Mouse (Mus musculus) heart, embryonic 16.5 days (tissue): Measurements from ENCODE around the gene Serpina12. TPM values are rescaled to one million over a fixed set of nuclear protein-coding genes. Genes with fewer than 3 reads are reported as not detected.

Source experiments
- ATAC-seq: fragments of 200-750 bp; cut with Nextera tagmentation; replicated peaks from 2 replicates; pipeline ENCODE4 v1.8.0; 2017; ENCODE audit warnings: moderate number of reproducible peaks; ENCODE audit not compliant: insufficient read depth, low FRiP score; ENCODE audit errors: extremely low read depth
- H3K27ac ChIP-seq: fragments of 300-500 bp; sonication (generic); 2 replicates; pipeline ENCODE4 v1.5.1; 2014; ENCODE audit warnings: mild to moderate bottlenecking, low read length, control low read depth, moderate library complexity
- H3K27me3 ChIP-seq: fragments of 300-500 bp; sonication (generic); 2 replicates; pipeline ENCODE4 v1.6.1; 2014; ENCODE audit warnings: low read length, mixed read lengths; ENCODE audit not compliant: control insufficient read depth, insufficient read depth
- H3K36me3 ChIP-seq: fragments of 300-500 bp; sonication (generic); 2 replicates; pipeline ENCODE4 v1.6.1; 2014; ENCODE audit not compliant: control insufficient read depth, insufficient read depth
- H3K4me1 ChIP-seq: fragments of 300-500 bp; sonication (generic); 2 replicates; pipeline ENCODE4 v1.6.1; 2014; ENCODE audit warnings: low read length, mixed read lengths; ENCODE audit not compliant: control insufficient read depth, insufficient read depth
- H3K4me2 ChIP-seq: fragments of 300-500 bp; sonication (generic); 2 replicates; pipeline ENCODE4 v1.6.1; 2014; ENCODE audit warnings: low read depth, mild to moderate bottlenecking, control low read depth, low read length
- H3K4me3 ChIP-seq: fragments of 300-500 bp; sonication (generic); 2 replicates; pipeline ENCODE4 v1.5.1; 2014; ENCODE audit warnings: mild to moderate bottlenecking, control low read depth, low read length
- H3K9ac ChIP-seq: fragments of 300-500 bp; sonication (generic); 2 replicates; pipeline ENCODE4 v1.6.1; 2014; ENCODE audit warnings: low read length, control low read depth
- H3K9me3 ChIP-seq: fragments of 300-500 bp; sonication (generic); replicated peaks from 2 replicates; pipeline ENCODE4 v1.6.1; 2016; ENCODE audit warnings: low read length; ENCODE audit not compliant: control insufficient read depth
- WGBS: fragments of 180-500 bp; shearing (Covaris S2); extraction: QIAGEN DNeasy Blood & Tissue Kit; methylation state at CpG from one replicate; pipeline ENCODE4 v1.1.7; 2014; 5-methylcytosine and 5-hydroxymethylcytosine counted together
- polyA plus RNA-seq: library from polyadenylated mRNA; unstranded; fragments of >200 nt; fragmentation: Nextera tagmentation; extraction: Ambion mirVana; gene quantifications from 2 replicates; pipeline ENCODE4 v1.2.1, GENCODE M21; 2015

Serpina12 gene
- polyA plus RNA-seq, 1 experiment from 2014 or later = not detected

- Histone ChIP-seq H3K9me3 (no peaks in the 10 kb centered on the region), H3K27ac (peak overlapping the region; percentile 61; the same call in 1 of the 2 replicates), H3K4me2 (no peak overlapping the region), H3K36me3 (no peaks in the 10 kb centered on the region), H3K27me3 (no peaks in the 10 kb centered on the region), H3K4me1 (no peaks in the 10 kb centered on the region), H3K9ac (no peak overlapping the region; the same call in 1 of the 2 replicates), H3K4me3 (no peak overlapping the region)
- WGBS = 44% methylated on average over 6 of the region's 6 CpGs
- ATAC-seq = peak; percentile 76
Observed at GRCm38 (mm10) chr12:104041401-104041800, 2.8 kb downstream of the Serpina12 start.

DNA sequence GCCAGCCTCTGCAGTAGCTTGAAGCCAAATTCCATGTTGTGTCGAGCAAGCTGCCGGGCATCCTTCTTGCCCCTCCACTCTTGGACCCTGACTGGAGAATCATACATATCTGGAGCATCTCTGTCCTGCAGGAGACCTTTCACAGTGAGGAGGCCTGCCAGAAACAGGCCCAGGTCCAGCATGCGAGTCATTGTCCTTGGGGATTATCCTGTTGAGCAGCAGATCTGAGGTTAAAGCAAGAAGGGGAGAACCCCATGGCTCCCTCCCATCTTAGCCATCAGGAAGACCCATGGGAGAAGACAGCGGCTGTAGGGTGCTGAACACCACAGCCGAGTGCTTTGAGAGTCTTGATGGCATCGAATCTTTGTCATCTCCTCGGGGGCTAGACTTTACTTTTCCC, 6.1 kb downstream of the Serpina12 start:
- Histone ChIP-seq H3K9me3 (no peaks in the 10 kb centered on the region), H3K4me3 (no peak overlapping the region), H3K27ac (no peak overlapping the region), H3K36me3 (no peaks in the 10 kb centered on the region), H3K27me3 (peaks cover 2% of the 10 kb centered on the region), H3K9ac (no peak overlapping the region), H3K4me2 (no peak overlapping the region), H3K4me1 (no peaks in the 10 kb centered on the region)
- no peak for ATAC-seq
- 78% methylated on average over 7 of the region's 7 CpGs for WGBS

DNA sequence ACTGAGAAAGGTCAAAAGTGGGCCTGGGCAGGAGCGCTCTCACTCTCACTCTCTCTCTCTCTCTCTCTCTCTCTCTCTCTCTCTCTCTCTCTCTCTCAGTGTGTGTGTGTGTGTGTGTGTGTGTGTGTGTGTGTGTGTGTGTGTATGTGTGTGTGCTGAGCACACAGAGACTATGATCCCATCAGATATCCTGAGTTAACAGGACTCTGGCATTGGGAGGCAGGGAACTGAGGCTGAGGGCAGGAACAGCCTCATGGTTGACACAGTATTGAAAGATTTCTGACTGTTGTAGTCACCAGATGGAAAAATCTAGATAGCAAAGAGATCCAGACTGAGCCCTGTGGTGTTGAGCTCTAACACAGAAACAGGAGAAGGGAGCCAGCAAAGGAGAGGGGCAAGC, 10.5 kb downstream of the Serpina12 start:
- Histone ChIP-seq H3K4me3 (no peak overlapping the region), H3K4me2 (no peak overlapping the region), H3K36me3 (no peaks in the 10 kb centered on the region), H3K4me1 (no peaks in the 10 kb centered on the region), H3K27ac (no peak overlapping the region), H3K9ac (no peak overlapping the region), H3K27me3 (peaks cover 5% of the 10 kb centered on the region), H3K9me3 (no peaks in the 10 kb centered on the region)
- ATAC-seq = no peak
- WGBS = 100% methylated on average over 1 of the region's 1 CpGs

DNA sequence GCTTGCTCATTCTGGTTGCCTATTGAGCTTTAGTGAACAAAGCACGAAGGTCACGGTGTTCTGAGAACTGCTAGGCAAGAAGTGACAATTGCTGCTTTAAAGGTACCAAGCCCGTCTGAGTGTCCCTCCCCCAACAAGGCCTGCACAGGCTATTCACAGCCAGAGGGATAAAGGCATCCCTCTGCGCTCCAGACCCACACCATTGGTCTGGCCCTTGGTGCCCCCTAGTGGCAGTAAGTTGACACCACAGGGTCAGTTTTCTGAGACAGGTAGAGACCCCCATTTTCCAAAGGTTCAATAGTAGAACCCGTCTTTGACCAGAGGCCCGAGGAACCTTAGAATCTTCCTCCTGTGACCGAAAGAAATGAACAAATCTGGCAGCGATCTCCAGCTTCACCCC, 14.3 kb downstream of the Serpina12 start:
- 36% methylated on average over 8 of the region's 8 CpGs for WGBS
- H3K27ac ChIP-seq = no peak overlapping the region
- H3K4me3 ChIP-seq = no peak overlapping the region
- H3K27me3 ChIP-seq = peaks cover 5% of the 10 kb centered on the region; the same call in 1 of the 2 replicates
- no peak overlapping the region for H3K9ac ChIP-seq
- H3K4me2 ChIP-seq = no peak overlapping the region
- ATAC-seq = 0 out of 2 replicates have a peak, but pooled peaks have one; percentile 54
- H3K9me3 ChIP-seq = 0 out of 2 replicates have a peak, but pooled peaks cover 2% of the 10 kb centered on the region
- no peaks in the 10 kb centered on the region for H3K4me1 ChIP-seq
- H3K36me3 ChIP-seq = no peaks in the 10 kb centered on the region

DNA sequence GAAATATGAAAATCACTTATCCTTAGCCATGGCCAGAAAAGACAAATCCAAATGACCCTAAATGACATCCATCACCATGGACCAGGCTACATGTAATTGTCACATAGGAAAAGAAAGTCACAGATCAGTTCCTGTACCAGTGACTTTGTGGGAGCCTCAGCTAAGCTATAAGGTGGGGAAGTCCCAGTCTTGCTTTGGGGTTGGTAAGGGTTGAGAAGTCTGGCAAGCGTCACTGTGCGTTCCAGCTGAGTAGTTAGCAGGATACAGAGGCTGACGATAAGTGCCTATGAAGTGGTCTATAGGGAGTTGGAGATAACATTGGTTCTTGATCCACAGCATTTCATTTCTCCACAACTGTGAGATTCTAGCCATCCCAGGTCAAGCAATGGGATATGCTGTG, 29.0 kb downstream of the Serpina12 start:
- WGBS = 28% methylated on average over 3 of the region's 3 CpGs
- Histone ChIP-seq H3K4me2 (no peak overlapping the region), H3K4me3 (no peak overlapping the region), H3K36me3 (no peaks in the 10 kb centered on the region; the same call in 1 of the 2 replicates), H3K9me3 (no peaks in the 10 kb centered on the region; the same call in 1 of the 2 replicates), H3K9ac (no peak overlapping the region), H3K27ac (no peak overlapping the region), H3K27me3 (no peaks in the 10 kb centered on the region; the same call in 1 of the 2 replicates), H3K4me1 (no peaks in the 10 kb centered on the region; the same call in 1 of the 2 replicates)
- ATAC-seq = no peak

GRCm38 (mm10) chr12:104013620-104014019, 30.6 kb downstream of the Serpina12 start, which contains the start of gene Serpina9:
Gene Serpina9, minus strand, starts transcription at chr12:104013755.
- H3K27me3 ChIP-seq = no peaks in the 10 kb centered on the region; the same call in 1 of the 2 replicates
- no peaks in the 10 kb centered on the region; the same call in 1 of the 2 replicates for H3K36me3 ChIP-seq
- H3K4me3 ChIP-seq = no peak within 1 kb of the TSS
- no peaks in the 10 kb centered on the region; the same call in 1 of the 2 replicates for H3K9me3 ChIP-seq
- no peak within 1 kb of the TSS for H3K9ac ChIP-seq
- no peak within 1 kb of the TSS for H3K27ac ChIP-seq
- ATAC-seq = no peak
- H3K4me1 ChIP-seq = no peaks in the 10 kb centered on the region; the same call in 1 of the 2 replicates
- H3K4me2 ChIP-seq = no peak within 1 kb of the TSS
- 83% methylated on average over 6 of the region's 6 CpGs for whole genome bisulfite sequencing

DNA sequence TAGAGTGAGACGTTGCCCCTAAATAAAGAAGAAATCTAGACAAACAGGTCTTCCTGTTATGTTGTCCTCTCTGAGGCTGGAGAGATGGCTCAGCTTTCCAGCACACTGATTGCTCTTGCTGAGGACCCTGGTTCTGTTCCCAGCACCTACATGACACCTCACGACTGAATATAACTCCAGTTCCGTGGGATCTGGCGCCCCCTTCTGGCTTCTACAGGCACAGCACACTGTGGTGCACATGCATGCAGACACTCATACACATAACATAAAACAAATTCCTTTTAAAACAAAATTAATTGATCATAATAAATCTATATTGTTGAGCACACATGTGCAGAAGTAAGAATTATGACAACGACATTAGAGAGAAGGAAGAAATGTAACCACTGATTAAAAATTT, 39.6 kb downstream of the Serpina12 start:
- peaks cover 2% of the 10 kb centered on the region; the same call in 1 of the 2 replicates for H3K9me3 ChIP-seq
- no peak overlapping the region for H3K9ac ChIP-seq
- no peak overlapping the region for H3K4me3 ChIP-seq
- peaks cover 15% of the 10 kb centered on the region for H3K4me1 ChIP-seq
- no peak overlapping the region for H3K27ac ChIP-seq
- no peak overlapping the region for H3K4me2 ChIP-seq
- no peaks in the 10 kb centered on the region for H3K27me3 ChIP-seq
- H3K36me3 ChIP-seq = no peaks in the 10 kb centered on the region
- 73% methylated on average over 5 of the region's 5 CpGs for WGBS
- ATAC-seq = no peak

DNA sequence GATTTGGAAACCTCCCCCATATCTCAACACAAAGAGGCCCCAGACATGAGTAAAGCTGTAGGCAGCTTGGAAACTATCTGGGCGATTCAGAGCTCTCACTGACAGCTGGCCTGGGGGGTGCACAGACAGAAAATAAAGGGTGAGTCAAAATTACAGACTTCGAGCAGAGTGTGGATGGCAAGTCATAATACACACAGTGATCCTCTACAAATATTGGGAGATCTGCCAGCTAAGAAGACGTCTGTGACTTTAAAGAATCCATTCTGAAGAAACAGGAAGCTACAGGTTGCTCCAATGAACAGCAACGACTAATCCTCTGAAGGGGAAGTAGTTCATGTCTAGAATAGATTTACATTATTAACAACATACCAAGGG, 41.0 kb downstream of the Serpina12 start:
- WGBS = 31% methylated on average over 4 of the region's 4 CpGs
- 0 out of 2 replicates have a peak, but pooled peaks have one; percentile 33 for ATAC-seq
- no peak overlapping the region for H3K4me2 ChIP-seq

GRCm38 (mm10) chr12:104002569-104003237, 41.5 kb downstream of the Serpina12 start:
- Histone ChIP-seq H3K9ac (no peak overlapping the region), H3K27me3 (no peaks in the 10 kb centered on the region), H3K9me3 (peaks cover 2% of the 10 kb centered on the region; the same call in 1 of the 2 replicates), H3K4me1 (peaks cover 15% of the 10 kb centered on the region), H3K4me3 (no peak overlapping the region), H3K27ac (peak overlapping the region; percentile 79), H3K4me2 (peak overlapping the region; percentile 0; the same call in 1 of the 2 replicates), H3K36me3 (no peaks in the 10 kb centered on the region)
- ATAC-seq = peak; percentile 84
- 30% methylated on average over 10 of the region's 10 CpGs for WGBS

More for the DNA sequence above, 41.0 kb downstream of the Serpina12 start:
- Histone ChIP-seq H3K27ac (peak overlapping the region; percentile 79; the same call in 1 of the 2 replicates), H3K36me3 (no peaks in the 10 kb centered on the region), H3K27me3 (no peaks in the 10 kb centered on the region), H3K9ac (no peak overlapping the region), H3K4me3 (no peak overlapping the region), H3K4me1 (peaks cover 15% of the 10 kb centered on the region), H3K9me3 (peaks cover 2% of the 10 kb centered on the region; the same call in 1 of the 2 replicates)
